Mouse (Mus musculus) cerebellum, adult 18-20 months (tissue): ENCODE results near the gene Dars.

Experiments
- DNase-seq, 2 experiments: peaks; one replicate each; pipeline ENCODE4 v3.0.0; 2021

Gene Dars

DNA sequence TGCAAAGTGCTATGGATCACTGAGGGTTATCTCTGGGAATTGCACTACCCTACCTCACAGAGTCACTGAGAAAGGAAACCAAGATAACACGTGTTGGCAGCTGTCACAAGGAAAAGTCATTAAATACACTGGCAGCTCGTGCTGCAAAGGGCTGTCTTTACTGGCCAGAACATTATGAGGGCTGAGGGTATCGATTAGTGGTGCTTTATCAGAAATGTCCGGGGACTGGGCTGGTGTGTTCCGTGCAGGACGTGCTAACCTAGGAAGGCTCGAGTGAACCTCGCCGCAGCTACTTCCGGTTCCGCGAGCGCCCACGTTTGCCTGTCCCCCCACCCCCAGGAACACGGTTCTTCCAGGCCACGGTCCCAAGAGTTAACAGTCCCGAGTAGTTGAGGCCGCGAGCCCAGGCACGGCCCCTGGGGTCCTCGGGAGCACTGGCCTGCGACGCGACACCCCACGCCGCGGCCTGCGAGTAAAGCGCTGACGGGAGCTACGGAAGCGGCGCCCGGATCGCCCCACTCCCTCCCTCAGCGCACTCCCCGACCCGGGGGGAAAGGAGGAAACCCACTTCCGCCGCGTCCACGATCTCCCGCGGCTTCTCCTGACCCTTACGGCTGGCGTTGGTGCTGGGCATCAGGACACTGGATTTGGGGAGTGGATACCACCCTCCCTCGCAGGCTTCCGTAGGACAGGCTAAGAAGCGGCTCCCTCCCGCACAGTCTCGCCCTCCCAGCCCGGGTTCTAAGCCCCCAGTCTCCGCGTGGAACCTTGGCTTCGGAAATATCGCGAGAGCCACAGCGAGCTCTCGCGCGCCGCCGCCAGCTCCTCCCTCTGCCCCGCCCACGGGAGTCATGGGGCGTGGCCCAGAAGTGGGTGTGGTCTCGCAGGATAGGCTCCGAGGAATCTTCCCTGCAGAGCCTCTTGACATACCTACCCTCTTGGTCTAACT is at the start of gene Dars:
TSS of gene Dars (minus strand) at position 785 of the 949 bp plus-strand sequence.
- peak; percentile 89 to 94 for DNase-seq

- DNase-seq, result no peak
Measured at GRCm38 (mm10) chr1:128466828-128467227, 49.7 kb upstream of the Dars start.

DNA sequence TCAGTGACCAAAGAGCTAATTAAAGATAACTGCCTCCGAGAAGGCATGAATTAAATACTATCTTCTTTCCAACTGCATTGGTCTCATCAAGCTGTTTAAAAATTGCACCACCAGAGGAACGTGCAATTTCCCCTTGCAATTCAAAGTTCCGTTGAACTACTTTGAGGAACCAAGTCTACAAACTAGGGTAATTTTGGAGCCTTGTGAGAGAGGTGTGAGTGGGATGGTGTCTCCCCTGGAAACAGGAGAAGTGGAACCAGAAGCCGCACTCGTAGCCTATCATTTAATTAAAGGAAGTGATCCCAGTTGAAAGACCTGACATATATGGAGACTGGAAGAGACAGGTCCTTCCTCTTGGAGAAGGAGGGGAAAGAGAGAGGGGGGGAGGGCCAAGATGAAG is 46.3 kb upstream of the Dars start:
- DNase-seq, result no peak

- no peak for DNase-seq
Measured at GRCm38 (mm10) chr1:128462389-128462788, 45.2 kb upstream of the Dars start.

DNA sequence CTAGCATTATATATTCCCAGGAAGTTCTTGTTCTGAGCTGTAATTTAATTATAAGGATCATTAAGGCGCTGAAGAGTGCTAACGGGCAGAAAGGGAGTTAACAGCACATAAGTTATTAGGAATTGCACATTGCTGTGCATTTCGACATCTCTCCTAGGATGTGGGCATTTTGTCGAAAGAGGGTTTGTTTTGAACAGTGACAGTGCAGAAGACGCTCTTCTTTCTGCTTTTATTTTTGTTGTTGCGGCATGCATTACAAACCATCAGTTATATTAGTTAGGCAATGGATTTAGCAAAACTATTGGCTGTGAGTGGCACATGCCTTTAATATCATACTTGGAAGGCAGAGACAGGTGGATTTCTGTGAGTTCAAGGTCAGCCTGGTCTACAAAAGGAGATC is 43.6 kb upstream of the Dars start:
- no peak for DNase-seq

- no peak for DNase-seq
Measured at GRCm38 (mm10) chr1:128459439-128459838, 42.3 kb upstream of the Dars start.

- DNase-seq, result no peak
Measured at GRCm38 (mm10) chr1:128459011-128459410, 41.8 kb upstream of the Dars start.

GRCm38 (mm10) chr1:128456844-128457445 is 39.8 kb upstream of the Dars start:
- peak in 1 of 2 experiments; percentile 4 for DNase-seq

DNA sequence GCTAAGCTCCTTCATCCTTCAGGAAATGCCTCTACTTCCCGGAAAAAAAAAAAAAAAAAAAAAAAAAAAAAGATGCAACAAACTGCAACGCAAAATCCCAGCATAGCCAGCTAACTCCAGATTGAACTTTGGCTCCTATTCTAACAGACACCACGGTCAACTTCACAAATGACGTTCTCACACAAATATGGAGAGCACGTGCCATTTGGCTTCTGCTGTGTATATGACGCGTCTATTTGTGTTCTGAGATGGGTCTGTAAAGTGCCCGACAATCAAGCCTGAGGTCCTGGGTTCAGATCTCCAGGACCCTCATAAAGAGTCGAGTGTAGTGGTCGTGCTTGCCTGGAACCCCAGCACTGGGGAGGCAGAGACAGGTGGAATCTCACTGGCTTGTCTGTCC is 39.1 kb upstream of the Dars start:
- DNase-seq, result no peak

GRCm38 (mm10) chr1:128452210-128452609 is 35.0 kb upstream of the Dars start:
- DNase-seq, result no peak

GRCm38 (mm10) chr1:128451183-128451582 is 34.0 kb upstream of the Dars start:
- no peak for DNase-seq

- DNase-seq, result no peak
Measured at GRCm38 (mm10) chr1:128447206-128447902, 30.2 kb upstream of the Dars start.

- no peak for DNase-seq
Measured at GRCm38 (mm10) chr1:128443890-128444839, 27.0 kb upstream of the Dars start.

DNA sequence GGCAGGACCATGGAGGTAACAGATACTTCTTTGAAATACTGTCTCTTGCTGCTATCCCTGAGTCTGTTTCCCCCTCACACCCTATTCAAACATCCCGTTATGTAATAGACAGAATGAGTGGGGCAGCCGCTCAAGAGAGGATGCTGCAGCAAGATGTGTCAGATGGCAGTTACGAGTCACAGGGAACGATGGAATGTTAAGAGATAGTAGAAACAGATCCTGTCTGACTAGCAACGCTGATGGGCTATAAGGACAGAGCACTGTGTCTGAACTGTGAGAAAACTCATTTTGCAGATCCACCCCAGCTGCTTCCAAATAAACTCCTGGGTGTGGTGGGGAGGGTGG is 23.9 kb upstream of the Dars start:
- no peak for DNase-seq

- no peak for DNase-seq
Measured at GRCm38 (mm10) chr1:128440386-128441128, 23.4 kb upstream of the Dars start.

DNA sequence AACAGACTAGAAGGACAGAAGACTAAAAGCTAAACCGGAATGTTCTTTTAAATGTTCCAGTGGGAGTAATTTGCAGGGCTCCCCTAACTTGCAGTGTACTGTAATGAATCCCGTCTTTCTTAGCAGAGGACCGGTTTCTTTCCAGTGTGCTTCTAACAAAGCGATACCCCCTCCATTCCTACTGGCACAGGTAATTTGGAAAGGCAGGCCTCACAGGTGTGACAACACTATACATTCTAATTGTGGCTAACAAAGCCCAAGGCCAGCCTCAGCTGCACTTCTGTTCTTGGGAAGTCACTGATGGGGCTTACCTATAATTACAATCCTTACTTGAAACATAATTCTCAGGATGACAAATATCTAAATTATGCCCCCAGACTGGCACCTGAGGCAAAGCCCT is 22.4 kb upstream of the Dars start:
- DNase-seq, result no peak

- no peak for DNase-seq
Measured at GRCm38 (mm10) chr1:128438526-128438925, 21.4 kb upstream of the Dars start.

DNA sequence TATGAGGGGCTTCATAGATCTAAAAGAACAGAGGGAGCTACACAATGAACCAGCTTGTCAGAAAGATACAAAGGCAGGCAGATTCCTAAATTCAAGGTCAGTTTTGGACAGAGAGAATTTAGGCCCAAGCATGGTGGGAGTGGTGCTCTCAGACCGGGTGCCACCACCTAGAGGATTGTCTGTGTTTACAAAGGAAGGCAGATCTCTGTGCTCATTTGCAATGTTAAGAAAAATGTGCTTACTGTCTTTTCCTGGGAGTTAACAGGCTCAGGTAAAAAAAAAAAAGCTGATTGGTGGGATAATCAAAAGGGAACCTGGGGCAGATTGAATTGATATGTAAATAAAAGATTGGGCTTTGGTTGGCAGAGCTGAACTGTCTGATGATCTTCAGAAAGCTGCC is 20.1 kb upstream of the Dars start:
- DNase-seq, result no peak

GRCm38 (mm10) chr1:128436015-128436414 is 18.8 kb upstream of the Dars start:
- DNase-seq, result no peak

DNA sequence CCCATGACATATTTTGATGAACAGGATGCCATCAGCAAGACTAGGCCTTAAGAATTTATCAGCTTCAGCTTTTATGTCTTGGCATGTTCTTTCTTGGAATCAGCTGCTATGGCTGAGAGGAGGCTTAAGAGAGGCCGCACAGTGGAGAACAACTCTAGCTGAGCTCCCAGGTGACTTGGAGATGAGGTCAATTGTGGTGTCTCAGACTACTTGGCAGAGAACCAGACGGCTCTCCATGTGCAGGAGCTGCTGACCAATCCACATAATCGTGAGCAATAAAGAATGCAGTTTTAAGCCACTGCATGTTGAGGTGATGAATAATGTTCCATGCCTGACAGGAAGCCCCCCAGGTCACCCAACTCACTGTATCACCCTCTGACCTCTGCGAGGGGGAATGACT is 18.4 kb upstream of the Dars start:
- DNase-seq, result no peak

GRCm38 (mm10) chr1:128424928-128425327 is 7.8 kb upstream of the Dars start:
- DNase-seq, result no peak

DNA sequence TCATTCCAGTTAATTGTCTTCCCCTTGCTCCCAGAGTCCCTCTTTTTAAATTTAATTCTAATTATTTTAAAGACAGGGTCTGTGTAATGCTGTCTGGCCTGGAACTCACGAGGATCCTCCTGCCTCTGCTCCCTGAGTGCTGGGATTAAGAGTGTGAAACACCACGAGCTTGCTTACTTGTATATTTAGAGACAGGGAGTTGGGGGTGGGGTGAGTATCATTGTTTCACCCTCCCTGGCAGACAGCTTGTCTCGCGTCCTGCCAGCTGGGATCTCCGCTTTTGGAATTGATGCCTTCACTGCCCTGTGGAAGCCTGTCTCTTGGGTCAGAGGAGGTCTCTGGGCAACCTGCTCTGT is 343 bp upstream of the Dars start:
- DNase-seq, result peak; percentile 37 to 38
